Mouse (Mus musculus): ENCODE data around the gene Zim1. TPM values are rescaled to one million over a fixed set of nuclear protein-coding genes. Genes with fewer than 3 reads are reported as not detected.

Zim1 gene
- polyA plus RNA-seq, 1 experiment from 2014 or later, result 8.3 TPM

DNA sequence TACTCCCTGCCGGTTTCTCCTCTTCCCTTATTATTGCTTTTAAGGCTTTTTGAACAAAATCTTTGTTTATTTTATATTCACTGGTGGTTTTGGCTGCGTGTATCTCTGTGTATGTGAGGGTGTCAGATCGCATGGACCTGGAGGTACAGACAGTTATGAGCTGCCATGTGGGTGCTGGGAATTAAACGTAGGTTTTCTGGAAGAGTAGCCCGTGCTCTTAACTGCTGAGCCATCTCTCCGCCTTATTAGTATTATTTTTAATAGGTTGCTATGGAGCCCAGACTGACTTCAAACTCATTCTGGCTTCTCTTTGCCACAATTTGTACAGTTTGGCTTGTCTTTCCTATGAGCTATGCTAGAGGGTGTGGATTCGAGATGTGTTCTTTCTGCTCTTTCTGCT lies 32.8 kb downstream of the Zim1 start:
- Histone ChIP-seq H3K36me3 (ENCODE audit: control insufficient read depth, insufficient read depth, low read length) (no peaks in the 10 kb centered on the region), H3K9me3 (ENCODE audit: control insufficient read depth, low read length) (no peaks in the 10 kb centered on the region), H3K9ac (ENCODE audit: low read depth, low read length) (no peak overlapping the region), H3K27ac (ENCODE audit: low read depth, low read length) (no peak overlapping the region), H3K4me1 (replicated peaks; ENCODE audit: control insufficient read depth, insufficient read depth, low read length) (no peaks in the 10 kb centered on the region), H3K4me2 (no peak overlapping the region), H3K4me3 (ENCODE audit: low read depth, low read length) (no peak overlapping the region), H3K27me3 (replicated peaks; ENCODE audit: control insufficient read depth, insufficient read depth, low read length) (no peaks in the 10 kb centered on the region)
- WGBS, result 78% methylated on average over 7 of the region's 7 CpGs
- DNase-seq (ENCODE audit: low spot score), result no peak
- no peak for ATAC-seq (replicated peaks; ENCODE audit: low FRiP score)

DNA sequence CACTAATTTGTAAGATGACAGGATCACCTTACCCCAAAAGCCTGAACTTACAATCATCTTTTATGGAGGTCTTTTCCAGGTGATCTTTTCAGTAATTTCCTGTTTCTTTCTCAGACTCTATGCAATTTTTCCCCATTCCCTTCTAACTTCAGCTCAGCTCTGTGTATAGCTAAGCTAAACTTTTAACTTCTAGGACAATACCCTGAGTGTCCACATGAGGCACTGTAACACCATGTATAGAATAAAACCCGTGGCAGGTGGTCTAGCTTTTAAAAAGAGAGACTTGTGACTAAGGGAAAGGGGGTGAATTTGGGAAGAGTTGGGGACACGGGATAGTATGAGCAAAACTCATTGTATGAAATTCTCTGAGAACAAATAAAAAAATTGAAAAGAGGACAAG lies 36.6 kb downstream of the Zim1 start:
- ATAC-seq (replicated peaks; ENCODE audit: low FRiP score), result no peak
- Histone ChIP-seq H3K27ac (ENCODE audit: low read depth, low read length) (no peak overlapping the region), H3K4me3 (ENCODE audit: low read depth, low read length) (no peak overlapping the region), H3K27me3 (replicated peaks; ENCODE audit: control insufficient read depth, insufficient read depth, low read length) (no peaks in the 10 kb centered on the region), H3K36me3 (ENCODE audit: control insufficient read depth, insufficient read depth, low read length) (no peaks in the 10 kb centered on the region), H3K4me2 (no peak overlapping the region), H3K9me3 (ENCODE audit: control insufficient read depth, low read length) (no peaks in the 10 kb centered on the region; the same call in 1 of the 2 replicates), H3K9ac (ENCODE audit: low read depth, low read length) (no peak overlapping the region), H3K4me1 (replicated peaks; ENCODE audit: control insufficient read depth, insufficient read depth, low read length) (no peaks in the 10 kb centered on the region)
- WGBS, result 26% methylated on average over 2 of the region's 2 CpGs
- no peak for DNase-seq (ENCODE audit: low spot score)

DNA sequence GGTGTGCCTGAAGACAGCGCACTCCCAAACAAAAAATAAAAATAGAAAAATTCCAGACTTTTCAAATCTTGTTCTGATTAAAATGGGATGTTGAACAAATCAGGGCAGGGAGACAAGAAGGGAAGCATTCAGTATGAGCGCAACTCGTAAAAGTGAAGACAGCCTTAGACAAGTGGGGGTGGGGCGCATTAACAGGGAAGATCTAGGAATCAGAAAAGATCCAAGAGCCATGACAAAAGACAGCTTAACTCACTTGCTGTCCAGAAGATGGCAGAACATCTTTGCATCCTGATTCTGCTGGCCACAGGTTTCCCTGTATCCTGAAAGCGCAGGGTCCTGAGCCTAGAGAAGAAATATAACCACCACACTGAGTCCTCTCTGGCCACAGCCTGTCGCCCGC lies 37.6 kb downstream of the Zim1 start:
- WGBS, result 83% methylated on average over 7 of the region's 7 CpGs
- H3K27me3 ChIP-seq (replicated peaks; ENCODE audit: control insufficient read depth, insufficient read depth, low read length), result no peaks in the 10 kb centered on the region
- H3K4me2 ChIP-seq, result no peak overlapping the region
- no peak overlapping the region for H3K4me3 ChIP-seq (ENCODE audit: low read depth, low read length)
- ATAC-seq (replicated peaks; ENCODE audit: low FRiP score) (no peak), DNase-seq (ENCODE audit: low spot score) (no peak)
- no peak overlapping the region for H3K27ac ChIP-seq (ENCODE audit: low read depth, low read length)
- no peaks in the 10 kb centered on the region for H3K4me1 ChIP-seq (replicated peaks; ENCODE audit: control insufficient read depth, insufficient read depth, low read length)
- H3K9ac ChIP-seq (ENCODE audit: low read depth, low read length), result no peak overlapping the region
- H3K36me3 ChIP-seq (ENCODE audit: control insufficient read depth, insufficient read depth, low read length), result no peaks in the 10 kb centered on the region
- no peaks in the 10 kb centered on the region; the same call in 1 of the 2 replicates for H3K9me3 ChIP-seq (ENCODE audit: control insufficient read depth, low read length)

DNA sequence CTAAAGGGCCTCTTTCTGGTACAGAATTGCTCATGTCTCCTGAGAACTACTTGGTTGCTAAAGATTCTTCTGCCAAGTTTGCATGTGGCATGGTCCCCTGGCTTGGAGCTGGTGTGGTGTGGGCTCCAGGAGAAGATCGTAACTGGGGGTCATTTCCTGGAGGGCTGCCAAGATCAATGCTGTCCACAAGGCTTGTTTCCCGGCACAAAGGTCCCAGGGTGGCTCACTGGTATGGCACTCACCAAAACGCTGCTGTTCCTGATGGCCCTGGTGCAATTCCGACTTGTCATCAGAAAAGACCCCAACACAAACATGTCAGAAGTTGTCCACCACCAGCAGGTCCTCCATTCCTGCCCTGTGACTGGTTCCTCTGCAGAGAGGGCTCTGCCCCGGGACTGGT lies 44.1 kb downstream of the Zim1 start:
- H3K27me3 ChIP-seq (replicated peaks; ENCODE audit: control insufficient read depth, insufficient read depth, low read length), result no peaks in the 10 kb centered on the region
- H3K9me3 ChIP-seq (ENCODE audit: control insufficient read depth, low read length), result no peaks in the 10 kb centered on the region; the same call in 1 of the 2 replicates
- 69% methylated on average over 5 of the region's 5 CpGs for WGBS
- H3K27ac ChIP-seq (ENCODE audit: low read depth, low read length), result no peak overlapping the region
- no peak overlapping the region for H3K4me2 ChIP-seq
- no peaks in the 10 kb centered on the region for H3K36me3 ChIP-seq (ENCODE audit: control insufficient read depth, insufficient read depth, low read length)
- no peak overlapping the region for H3K9ac ChIP-seq (ENCODE audit: low read depth, low read length)
- no peak for ATAC-seq (replicated peaks; ENCODE audit: low FRiP score)
- no peaks in the 10 kb centered on the region for H3K4me1 ChIP-seq (replicated peaks; ENCODE audit: control insufficient read depth, insufficient read depth, low read length)
- no peak overlapping the region for H3K4me3 ChIP-seq (ENCODE audit: low read depth, low read length)
- no peak for DNase-seq (ENCODE audit: low spot score)

DNA sequence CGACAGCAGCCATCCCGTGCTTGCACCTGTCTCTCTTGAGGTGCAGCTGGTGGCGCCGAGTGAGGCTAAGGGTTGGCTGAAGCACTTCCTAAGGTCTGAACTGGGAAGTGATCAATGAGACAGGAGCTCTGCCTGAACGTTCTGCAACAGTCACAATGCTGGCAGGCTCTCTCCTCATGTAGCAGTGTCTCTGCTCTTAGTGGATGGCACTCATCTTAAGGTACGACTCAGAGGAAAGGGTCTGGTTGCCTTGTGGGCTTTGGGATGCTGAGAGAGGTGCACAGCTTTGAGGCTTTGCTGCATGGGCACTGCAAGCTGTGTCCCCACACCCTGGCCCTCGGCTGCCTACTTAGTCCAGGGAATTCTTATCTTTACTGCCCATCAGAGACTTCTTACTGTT lies 45.0 kb downstream of the Zim1 start:
- Histone ChIP-seq H3K27ac (ENCODE audit: low read depth, low read length) (no peak overlapping the region), H3K4me2 (no peak overlapping the region), H3K9ac (ENCODE audit: low read depth, low read length) (no peak overlapping the region), H3K4me1 (replicated peaks; ENCODE audit: control insufficient read depth, insufficient read depth, low read length) (no peaks in the 10 kb centered on the region), H3K36me3 (ENCODE audit: control insufficient read depth, insufficient read depth, low read length) (no peaks in the 10 kb centered on the region), H3K4me3 (ENCODE audit: low read depth, low read length) (no peak overlapping the region), H3K9me3 (ENCODE audit: control insufficient read depth, low read length) (no peaks in the 10 kb centered on the region; the same call in 1 of the 2 replicates), H3K27me3 (replicated peaks; ENCODE audit: control insufficient read depth, insufficient read depth, low read length) (no peaks in the 10 kb centered on the region)
- no peak for DNase-seq (ENCODE audit: low spot score)
- ATAC-seq (replicated peaks; ENCODE audit: low FRiP score), result no peak
- WGBS, result 63% methylated on average over 7 of the region's 7 CpGs

DNA sequence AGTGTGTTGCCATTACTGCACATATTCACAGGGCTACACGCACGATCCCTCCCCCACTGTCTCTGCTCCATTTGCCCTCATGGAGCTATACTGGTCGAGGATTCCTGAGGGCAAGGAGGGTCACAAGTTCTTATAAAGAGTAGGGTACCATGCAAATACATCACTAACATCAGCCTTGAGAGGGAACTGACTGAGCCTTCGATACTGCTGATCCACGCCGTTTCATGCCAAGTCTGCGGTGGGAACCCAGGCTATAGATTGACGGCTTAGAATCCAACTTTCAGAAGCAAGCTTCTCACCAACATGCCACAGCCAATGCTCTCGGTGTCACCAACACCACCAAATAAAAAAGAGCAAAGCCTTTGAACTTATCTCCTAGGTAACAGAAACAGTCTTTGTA lies 45.7 kb downstream of the Zim1 start:
- Histone ChIP-seq H3K27me3 (replicated peaks; ENCODE audit: control insufficient read depth, insufficient read depth, low read length) (no peaks in the 10 kb centered on the region), H3K9ac (ENCODE audit: low read depth, low read length) (no peak overlapping the region), H3K36me3 (ENCODE audit: control insufficient read depth, insufficient read depth, low read length) (no peaks in the 10 kb centered on the region), H3K4me3 (ENCODE audit: low read depth, low read length) (no peak overlapping the region), H3K4me2 (no peak overlapping the region), H3K9me3 (ENCODE audit: control insufficient read depth, low read length) (no peaks in the 10 kb centered on the region; the same call in 1 of the 2 replicates), H3K27ac (ENCODE audit: low read depth, low read length) (no peak overlapping the region), H3K4me1 (replicated peaks; ENCODE audit: control insufficient read depth, insufficient read depth, low read length) (no peaks in the 10 kb centered on the region)
- 88% methylated on average over 9 of the region's 9 CpGs for WGBS
- ATAC-seq (replicated peaks; ENCODE audit: low FRiP score) (no peak), DNase-seq (ENCODE audit: low spot score) (no peak)

DNA sequence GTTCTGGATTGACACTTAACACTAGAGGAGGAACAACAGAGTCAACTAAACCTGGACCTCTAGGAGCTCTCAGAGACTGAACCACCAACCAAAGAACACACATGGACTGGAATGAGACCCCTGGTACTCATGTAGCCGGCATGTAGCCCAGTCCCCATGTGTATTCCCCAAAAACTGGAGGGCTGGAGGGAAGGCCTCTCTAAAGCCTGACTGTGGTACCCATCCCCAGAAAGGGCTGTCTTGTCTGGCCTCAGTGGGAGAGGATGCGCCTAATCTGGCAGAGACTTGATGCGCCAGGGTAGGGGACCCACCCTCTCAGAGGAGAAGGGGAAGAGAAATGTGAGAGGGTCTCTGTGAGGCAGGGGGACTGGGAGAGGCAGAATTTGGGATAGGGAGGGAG lies 50.4 kb downstream of the Zim1 start:
- Histone ChIP-seq H3K27me3 (replicated peaks; ENCODE audit: control insufficient read depth, insufficient read depth, low read length) (no peaks in the 10 kb centered on the region), H3K27ac (ENCODE audit: low read depth, low read length) (no peak overlapping the region), H3K4me2 (no peak overlapping the region), H3K9me3 (ENCODE audit: control insufficient read depth, low read length) (peaks cover 4% of the 10 kb centered on the region; the same call in 1 of the 2 replicates), H3K4me1 (replicated peaks; ENCODE audit: control insufficient read depth, insufficient read depth, low read length) (no peaks in the 10 kb centered on the region), H3K9ac (ENCODE audit: low read depth, low read length) (no peak overlapping the region), H3K4me3 (ENCODE audit: low read depth, low read length) (no peak overlapping the region), H3K36me3 (ENCODE audit: control insufficient read depth, insufficient read depth, low read length) (no peaks in the 10 kb centered on the region)
- 88% methylated on average over 3 of the region's 3 CpGs for WGBS
- DNase-seq (ENCODE audit: low spot score) (no peak), ATAC-seq (replicated peaks; ENCODE audit: low FRiP score) (no peak)

DNA sequence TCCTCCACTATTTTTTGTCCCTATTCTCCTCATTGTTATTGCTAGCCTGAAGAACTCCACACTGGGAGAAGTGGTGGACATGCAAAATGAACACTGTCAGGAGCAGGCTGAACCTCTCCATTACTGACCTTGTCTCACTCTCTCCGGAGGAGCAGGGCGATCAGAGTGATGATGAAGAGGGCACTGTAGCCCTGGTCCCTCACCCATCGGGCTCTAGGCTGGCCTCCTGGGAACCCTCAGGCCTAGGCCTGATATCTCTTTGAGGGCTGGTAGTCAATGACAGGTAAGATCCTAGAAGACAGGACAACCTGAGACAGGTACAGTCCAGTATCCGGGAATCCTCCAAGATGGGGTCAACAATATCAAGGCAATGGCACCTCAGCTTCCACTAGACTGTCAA lies 58.2 kb downstream of the Zim1 start:
- H3K4me3 ChIP-seq (ENCODE audit: low read depth, low read length), result no peak overlapping the region
- no peaks in the 10 kb centered on the region for H3K36me3 ChIP-seq (ENCODE audit: control insufficient read depth, insufficient read depth, low read length)
- no peaks in the 10 kb centered on the region for H3K27me3 ChIP-seq (replicated peaks; ENCODE audit: control insufficient read depth, insufficient read depth, low read length)
- peaks cover 10% of the 10 kb centered on the region for H3K9me3 ChIP-seq (ENCODE audit: control insufficient read depth, low read length)
- no peak overlapping the region for H3K4me2 ChIP-seq
- H3K27ac ChIP-seq (ENCODE audit: low read depth, low read length), result no peak overlapping the region
- WGBS, result 86% methylated on average over 4 of the region's 4 CpGs
- DNase-seq (ENCODE audit: low spot score) (no peak), ATAC-seq (replicated peaks; ENCODE audit: low FRiP score) (no peak)
- no peaks in the 10 kb centered on the region for H3K4me1 ChIP-seq (replicated peaks; ENCODE audit: control insufficient read depth, insufficient read depth, low read length)
- H3K9ac ChIP-seq (ENCODE audit: low read depth, low read length), result no peak overlapping the region

DNA sequence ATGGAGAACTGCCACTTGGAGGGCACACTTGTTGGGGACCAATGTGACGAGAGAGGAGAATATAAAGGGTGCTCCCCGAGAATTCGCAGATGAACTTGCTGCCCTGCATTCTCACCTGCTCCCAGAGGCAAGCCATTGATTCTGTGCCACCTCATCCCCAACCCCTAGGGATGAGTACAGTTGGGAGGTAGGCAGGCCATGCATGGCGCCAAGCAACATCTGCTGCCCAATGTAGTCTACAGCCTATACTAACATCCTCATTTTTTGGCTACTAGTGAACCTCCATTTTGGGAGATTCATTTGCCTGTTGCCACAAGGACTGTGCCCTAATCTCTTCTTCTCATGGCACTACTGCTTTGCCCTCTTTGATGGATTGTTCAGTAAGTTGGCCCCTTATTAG lies 59.5 kb downstream of the Zim1 start:
- no peak overlapping the region for H3K4me3 ChIP-seq (ENCODE audit: low read depth, low read length)
- H3K27me3 ChIP-seq (replicated peaks; ENCODE audit: control insufficient read depth, insufficient read depth, low read length), result no peaks in the 10 kb centered on the region
- DNase-seq (ENCODE audit: low spot score) (no peak), ATAC-seq (replicated peaks; ENCODE audit: low FRiP score) (no peak)
- no peak overlapping the region for H3K4me2 ChIP-seq
- no peak overlapping the region for H3K9ac ChIP-seq (ENCODE audit: low read depth, low read length)
- 80% methylated on average over 4 of the region's 4 CpGs for WGBS
- no peak overlapping the region for H3K27ac ChIP-seq (ENCODE audit: low read depth, low read length)
- H3K9me3 ChIP-seq (ENCODE audit: control insufficient read depth, low read length), result peaks cover 13% of the 10 kb centered on the region
- H3K4me1 ChIP-seq (replicated peaks; ENCODE audit: control insufficient read depth, insufficient read depth, low read length), result no peaks in the 10 kb centered on the region
- no peaks in the 10 kb centered on the region for H3K36me3 ChIP-seq (ENCODE audit: control insufficient read depth, insufficient read depth, low read length)

Data from liver, embryonic 11.5 days (tissue).